Mouse (Mus musculus) cortical plate, adult 2 months (tissue): ENCODE measurements around the gene Pax5. TPM values are rescaled to one million over a fixed set of nuclear protein-coding genes. Genes with fewer than 3 reads are reported as not detected.

Source experiments
- H3K27ac ChIP-seq: fragments of 200-500 bp; 2 replicates; pipeline ENCODE4 v1.5.1; 2012; ENCODE audit warnings: low read length, control low read depth, inconsistent platforms; ENCODE audit not compliant: insufficient read depth
- H3K4me1 ChIP-seq: fragments of 200-500 bp; 2 replicates; pipeline ENCODE4 v1.6.1; 2011; ENCODE audit warnings: low read length; ENCODE audit not compliant: control insufficient read depth, insufficient read depth
- H3K4me3 ChIP-seq: fragments of 200-500 bp; 2 replicates; pipeline ENCODE4 v1.5.1; 2011; ENCODE audit warnings: mild to moderate bottlenecking, low read length, control low read depth; ENCODE audit not compliant: insufficient read depth
- CTCF ChIP-seq: fragments of 200-500 bp; IDR thresholded peaks from 2 replicates; pipeline ENCODE4 v1.5.1; 2011; ENCODE audit warnings: mild to moderate bottlenecking, control low read depth, low read length; ENCODE audit not compliant: insufficient read depth; ENCODE audit errors: extremely low read depth
- POLR2A ChIP-seq: fragments of 200-500 bp; IDR thresholded peaks from 2 replicates; pipeline ENCODE4 v1.6.1; 2011; ENCODE audit warnings: mild to moderate bottlenecking, low read length, control low read depth; ENCODE audit not compliant: insufficient read depth; ENCODE audit errors: extremely low read depth
- polyA plus RNA-seq: library from polyadenylated mRNA; depleted of rRNA; stranded (reverse); fragments of >200 nt; gene quantifications from 2 replicates; pipeline ENCODE4 v1.2.3, GENCODE M21; 2012

The Pax5 gene
- polyA plus RNA-seq, 1 experiment, result 0.06 TPM

- no peaks in the 10 kb centered on the region for H3K4me1 ChIP-seq
- H3K27ac ChIP-seq, result no peak overlapping the region
- H3K4me3 ChIP-seq, result no peak overlapping the region
- TF ChIP-seq CTCF (no peak), POLR2A (no peak)
These were observed 96.1 kb downstream of the Pax5 start for GRCm38 (mm10) chr4:44614066-44614667.

- Histone ChIP-seq H3K4me3 (no peak overlapping the region), H3K4me1 (no peaks in the 10 kb centered on the region), H3K27ac (no peak overlapping the region)
- TF ChIP-seq POLR2A (no peak), CTCF (no peak)
These were observed 97.9 kb downstream of the Pax5 start for GRCm38 (mm10) chr4:44612392-44612791.

GRCm38 (mm10) chr4:44605453-44605852 is 104.8 kb downstream of the Pax5 start:
- Histone ChIP-seq H3K27ac (no peak overlapping the region), H3K4me3 (no peak overlapping the region), H3K4me1 (no peaks in the 10 kb centered on the region)
- TF ChIP-seq CTCF (no peak), POLR2A (no peak)

- no peak for TF ChIP-seq CTCF
- no peak for TF ChIP-seq POLR2A
- H3K27ac ChIP-seq, result no peak overlapping the region
These were observed 108.0 kb downstream of the Pax5 start for GRCm38 (mm10) chr4:44602257-44602801.

GRCm38 (mm10) chr4:44601370-44601769 is 108.9 kb downstream of the Pax5 start:
- Histone ChIP-seq H3K4me3 (no peak overlapping the region), H3K27ac (no peak overlapping the region), H3K4me1 (no peaks in the 10 kb centered on the region)
- TF ChIP-seq POLR2A (no peak), CTCF (no peak)

More at GRCm38 (mm10) chr4:44602257-44602801, 108.0 kb downstream of the Pax5 start:
- H3K4me1 ChIP-seq, result no peaks in the 10 kb centered on the region
- no peak overlapping the region for H3K4me3 ChIP-seq

GRCm38 (mm10) chr4:44600875-44601274 is 109.4 kb downstream of the Pax5 start:
- Histone ChIP-seq H3K4me3 (no peak overlapping the region), H3K4me1 (no peaks in the 10 kb centered on the region), H3K27ac (no peak overlapping the region)
- no peak for TF ChIP-seq CTCF
- no peak for TF ChIP-seq POLR2A

GRCm38 (mm10) chr4:44597965-44598364 is 112.3 kb downstream of the Pax5 start:
- Histone ChIP-seq H3K27ac (no peak overlapping the region), H3K4me3 (no peak overlapping the region), H3K4me1 (no peaks in the 10 kb centered on the region)
- TF ChIP-seq POLR2A, result no peak
- no peak for TF ChIP-seq CTCF

- Histone ChIP-seq H3K4me3 (no peak overlapping the region), H3K27ac (no peak overlapping the region), H3K4me1 (no peaks in the 10 kb centered on the region)
- no peak for TF ChIP-seq POLR2A
- no peak for TF ChIP-seq CTCF
These were observed 117.2 kb downstream of the Pax5 start for GRCm38 (mm10) chr4:44593091-44593490.

GRCm38 (mm10) chr4:44582687-44583086 is 127.6 kb downstream of the Pax5 start:
- Histone ChIP-seq H3K27ac (no peak overlapping the region), H3K4me3 (no peak overlapping the region), H3K4me1 (no peaks in the 10 kb centered on the region)
- TF ChIP-seq POLR2A (no peak), CTCF (no peak)

- no peak overlapping the region for H3K4me3 ChIP-seq
- TF ChIP-seq POLR2A, result no peak
- no peak for TF ChIP-seq CTCF
- no peak overlapping the region for H3K27ac ChIP-seq
- H3K4me1 ChIP-seq, result no peaks in the 10 kb centered on the region
These were observed 131.7 kb downstream of the Pax5 start for GRCm38 (mm10) chr4:44578591-44578990.
